Mouse (Mus musculus): ENCODE measurements around the gene Itpr1. TPM values are rescaled to one million over a fixed set of nuclear protein-coding genes. Genes with fewer than 3 reads are reported as not detected.
A peak's percentile ranks its signal among the peaks of the same experiment; 100 is the strongest.

The Itpr1 gene
- polyA plus RNA-seq (2015; fragmentation: Nextera tagmentation; extraction: Ambion mirVana) = 3.3 and 6.4 TPM in 2 replicates

DNA sequence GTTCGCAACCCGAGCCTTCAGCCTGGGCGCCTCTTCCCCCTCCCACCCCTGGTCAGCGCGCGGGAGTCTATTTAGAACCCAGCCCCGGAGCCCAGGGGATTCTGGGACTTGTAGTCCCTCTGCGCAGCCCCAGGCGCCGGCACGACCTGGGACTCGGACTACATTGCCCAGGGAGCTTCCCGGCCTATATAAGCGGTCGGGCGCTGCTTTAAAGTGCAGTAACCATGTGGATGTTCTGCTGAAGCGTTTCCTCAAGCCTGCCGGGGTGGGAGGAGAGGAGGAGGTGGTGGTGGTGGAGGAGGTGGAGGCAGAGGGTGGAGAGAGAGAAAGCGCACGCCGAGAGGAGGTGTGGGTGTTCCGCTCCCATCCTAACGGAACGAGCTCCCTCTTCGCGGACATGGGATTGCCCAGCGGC is at the start of gene Itpr1:
Gene Itpr1 (plus strand): TSS at position 216 of the 415 bp plus-strand sequence.
- peak within 1 kb of the TSS; percentile 77 for H3K4me3 ChIP-seq (replicated peaks)
- H3K27ac ChIP-seq (replicated peaks) = peak within 1 kb of the TSS; percentile 33
- peaks cover 8% of the 10 kb centered on the region; the same call in 1 of the 2 replicates for H3K27me3 ChIP-seq (replicated peaks)
- H3K9ac ChIP-seq (replicated peaks) = peak within 1 kb of the TSS; percentile 59
- H3K4me1 ChIP-seq = peaks cover 26% of the 10 kb centered on the region
- peak within 1 kb of the TSS; percentile 98 for H3K4me2 ChIP-seq
- no peaks in the 10 kb centered on the region for H3K36me3 ChIP-seq
- 2% methylated on average over 27 of the region's 27 CpGs for WGBS
- peak; percentile 100 for ATAC-seq (ENCODE audit: low FRiP score)
- no peaks in the 10 kb centered on the region for H3K9me3 ChIP-seq (replicated peaks)

GRCm38 (mm10) chr6:108164935-108165334 is 48.0 kb upstream of the Itpr1 start:
- Histone ChIP-seq H3K9me3 (replicated peaks) (no peaks in the 10 kb centered on the region), H3K4me1 (no peaks in the 10 kb centered on the region), H3K4me2 (no peak overlapping the region), H3K27ac (replicated peaks) (no peak overlapping the region), H3K9ac (replicated peaks) (no peak overlapping the region), H3K4me3 (replicated peaks) (no peak overlapping the region), H3K36me3 (no peaks in the 10 kb centered on the region), H3K27me3 (replicated peaks) (no peaks in the 10 kb centered on the region)
- no peak for ATAC-seq (ENCODE audit: low FRiP score)
- 75% methylated on average over 5 of the region's 5 CpGs for WGBS

DNA sequence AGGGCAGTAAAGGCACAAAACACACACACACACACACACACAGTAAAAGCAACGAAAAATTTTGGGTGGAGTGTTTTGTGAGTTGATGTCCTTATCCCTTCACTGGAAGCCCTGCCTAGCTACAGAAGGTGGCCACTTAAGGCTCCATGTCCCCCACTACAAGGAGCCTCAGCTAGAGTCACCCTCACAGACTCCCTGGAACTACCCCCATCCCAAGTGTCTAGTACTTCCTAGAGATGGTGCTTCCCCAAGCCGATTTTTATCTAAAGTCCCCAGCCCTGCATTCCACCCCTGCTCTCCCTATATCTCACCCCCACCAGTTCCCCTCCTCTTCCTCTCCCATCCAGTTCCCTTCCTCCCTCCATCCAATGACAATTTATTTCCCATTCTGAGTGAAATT is 47.3 kb upstream of the Itpr1 start:
- Histone ChIP-seq H3K4me2 (no peak overlapping the region), H3K4me3 (replicated peaks) (no peak overlapping the region), H3K9ac (replicated peaks) (no peak overlapping the region), H3K4me1 (no peaks in the 10 kb centered on the region), H3K27ac (replicated peaks) (no peak overlapping the region), H3K27me3 (replicated peaks) (no peaks in the 10 kb centered on the region), H3K36me3 (no peaks in the 10 kb centered on the region), H3K9me3 (replicated peaks) (no peaks in the 10 kb centered on the region)
- WGBS = 94% methylated on average over 2 of the region's 2 CpGs
- no peak for ATAC-seq (ENCODE audit: low FRiP score)

- Histone ChIP-seq H3K9me3 (replicated peaks) (no peaks in the 10 kb centered on the region), H3K27me3 (replicated peaks) (no peaks in the 10 kb centered on the region), H3K4me1 (no peaks in the 10 kb centered on the region), H3K36me3 (peaks cover 12% of the 10 kb centered on the region), H3K4me3 (replicated peaks) (no peak overlapping the region), H3K9ac (replicated peaks) (no peak overlapping the region), H3K27ac (replicated peaks) (no peak overlapping the region), H3K4me2 (no peak overlapping the region)
- WGBS = 83% methylated on average over 7 of the region's 7 CpGs
- ATAC-seq (ENCODE audit: low FRiP score) = no peak
Observed at GRCm38 (mm10) chr6:108167946-108168680, 44.8 kb upstream of the Itpr1 start.

GRCm38 (mm10) chr6:108168723-108169122 is 44.2 kb upstream of the Itpr1 start:
- H3K4me2 ChIP-seq = no peak overlapping the region
- no peak overlapping the region for H3K9ac ChIP-seq (replicated peaks)
- peaks cover 15% of the 10 kb centered on the region for H3K36me3 ChIP-seq
- no peaks in the 10 kb centered on the region for H3K4me1 ChIP-seq
- H3K9me3 ChIP-seq (replicated peaks) = no peaks in the 10 kb centered on the region
- no peak overlapping the region for H3K27ac ChIP-seq (replicated peaks)
- no peaks in the 10 kb centered on the region for H3K27me3 ChIP-seq (replicated peaks)
- ATAC-seq (ENCODE audit: low FRiP score) = no peak
- 92% methylated on average over 6 of the region's 6 CpGs for WGBS
- no peak overlapping the region for H3K4me3 ChIP-seq (replicated peaks)

GRCm38 (mm10) chr6:108169466-108169865 is 43.4 kb upstream of the Itpr1 start:
- H3K27me3 ChIP-seq (replicated peaks) = no peaks in the 10 kb centered on the region
- H3K4me3 ChIP-seq (replicated peaks) = no peak overlapping the region
- H3K9me3 ChIP-seq (replicated peaks) = no peaks in the 10 kb centered on the region
- no peaks in the 10 kb centered on the region for H3K4me1 ChIP-seq
- 98% methylated on average over 3 of the region's 3 CpGs for WGBS
- H3K27ac ChIP-seq (replicated peaks) = no peak overlapping the region
- no peak for ATAC-seq (ENCODE audit: low FRiP score)
- peaks cover 17% of the 10 kb centered on the region for H3K36me3 ChIP-seq
- no peak overlapping the region for H3K4me2 ChIP-seq
- H3K9ac ChIP-seq (replicated peaks) = no peak overlapping the region

GRCm38 (mm10) chr6:108172219-108172618 is 40.7 kb upstream of the Itpr1 start:
- no peak overlapping the region for H3K4me2 ChIP-seq
- no peak overlapping the region for H3K9ac ChIP-seq (replicated peaks)
- no peaks in the 10 kb centered on the region for H3K9me3 ChIP-seq (replicated peaks)
- peaks cover 29% of the 10 kb centered on the region for H3K36me3 ChIP-seq
- WGBS = 91% methylated on average over 1 of the region's 1 CpGs
- no peak overlapping the region for H3K4me3 ChIP-seq (replicated peaks)
- no peaks in the 10 kb centered on the region for H3K4me1 ChIP-seq
- no peak for ATAC-seq (ENCODE audit: low FRiP score)
- H3K27me3 ChIP-seq (replicated peaks) = no peaks in the 10 kb centered on the region
- H3K27ac ChIP-seq (replicated peaks) = no peak overlapping the region

GRCm38 (mm10) chr6:108174181-108174580 is 38.7 kb upstream of the Itpr1 start:
- no peak for ATAC-seq (ENCODE audit: low FRiP score)
- 95% methylated on average over 3 of the region's 3 CpGs for WGBS

GRCm38 (mm10) chr6:108179087-108179486 is 33.8 kb upstream of the Itpr1 start:
- ATAC-seq (ENCODE audit: low FRiP score) = no peak
- H3K36me3 ChIP-seq = peaks cover 14% of the 10 kb centered on the region
- no peak overlapping the region for H3K4me2 ChIP-seq
- H3K9ac ChIP-seq (replicated peaks) = no peak overlapping the region
- H3K9me3 ChIP-seq (replicated peaks) = no peaks in the 10 kb centered on the region
- H3K27me3 ChIP-seq (replicated peaks) = no peaks in the 10 kb centered on the region
- H3K27ac ChIP-seq (replicated peaks) = no peak overlapping the region
- H3K4me1 ChIP-seq = no peaks in the 10 kb centered on the region
- H3K4me3 ChIP-seq (replicated peaks) = no peak overlapping the region
- WGBS = 91% methylated on average over 2 of the region's 2 CpGs

More at GRCm38 (mm10) chr6:108174181-108174580, 38.7 kb upstream of the Itpr1 start:
- Histone ChIP-seq H3K4me1 (no peaks in the 10 kb centered on the region), H3K4me2 (no peak overlapping the region), H3K9ac (replicated peaks) (no peak overlapping the region), H3K36me3 (peaks cover 29% of the 10 kb centered on the region), H3K27me3 (replicated peaks) (no peaks in the 10 kb centered on the region), H3K9me3 (replicated peaks) (no peaks in the 10 kb centered on the region), H3K27ac (replicated peaks) (no peak overlapping the region), H3K4me3 (replicated peaks) (no peak overlapping the region)

GRCm38 (mm10) chr6:108184847-108185684 is 27.8 kb upstream of the Itpr1 start, which contains the start of gene Sumf1:
TSS of gene Sumf1 (minus strand) at chr6:108185582.
- Histone ChIP-seq H3K27me3 (replicated peaks) (no peaks in the 10 kb centered on the region), H3K4me3 (replicated peaks) (peak within 1 kb of the TSS; percentile 90), H3K36me3 (no peaks in the 10 kb centered on the region), H3K27ac (replicated peaks) (no peak within 1 kb of the TSS), H3K4me1 (peaks cover 9% of the 10 kb centered on the region), H3K4me2 (peak within 1 kb of the TSS; percentile 92), H3K9ac (replicated peaks) (peak within 1 kb of the TSS; percentile 67), H3K9me3 (replicated peaks) (no peaks in the 10 kb centered on the region)
- peak; percentile 93 for ATAC-seq (ENCODE audit: low FRiP score)
- 5% methylated on average over 49 of the region's 49 CpGs for WGBS

DNA sequence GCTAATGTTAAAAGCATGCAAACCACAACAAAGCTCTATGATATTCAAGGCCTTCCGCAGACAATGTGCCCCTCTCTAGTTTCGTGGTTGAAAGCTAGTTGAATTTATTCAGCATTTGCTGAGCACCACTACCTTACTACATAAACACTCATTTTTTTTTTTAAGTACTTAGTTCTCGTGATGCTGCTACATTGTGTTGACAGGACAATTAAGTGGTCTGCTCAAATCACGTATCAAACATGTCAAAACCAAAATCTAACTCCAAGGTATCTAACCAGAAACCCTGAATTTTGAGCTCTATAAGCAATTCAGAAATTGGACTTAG is 27.2 kb upstream of the Itpr1 start:
- Histone ChIP-seq H3K4me2 (peak overlapping the region; percentile 92), H3K27me3 (replicated peaks) (no peaks in the 10 kb centered on the region), H3K27ac (replicated peaks) (no peak overlapping the region), H3K4me1 (peaks cover 9% of the 10 kb centered on the region), H3K9me3 (replicated peaks) (no peaks in the 10 kb centered on the region), H3K4me3 (replicated peaks) (peak overlapping the region; percentile 90), H3K36me3 (no peaks in the 10 kb centered on the region), H3K9ac (replicated peaks) (peak overlapping the region; percentile 67)
- ATAC-seq (ENCODE audit: low FRiP score) = no peak; the same call in 1 of the 2 replicates
- WGBS = 20% methylated on average over 4 of the region's 4 CpGs

DNA sequence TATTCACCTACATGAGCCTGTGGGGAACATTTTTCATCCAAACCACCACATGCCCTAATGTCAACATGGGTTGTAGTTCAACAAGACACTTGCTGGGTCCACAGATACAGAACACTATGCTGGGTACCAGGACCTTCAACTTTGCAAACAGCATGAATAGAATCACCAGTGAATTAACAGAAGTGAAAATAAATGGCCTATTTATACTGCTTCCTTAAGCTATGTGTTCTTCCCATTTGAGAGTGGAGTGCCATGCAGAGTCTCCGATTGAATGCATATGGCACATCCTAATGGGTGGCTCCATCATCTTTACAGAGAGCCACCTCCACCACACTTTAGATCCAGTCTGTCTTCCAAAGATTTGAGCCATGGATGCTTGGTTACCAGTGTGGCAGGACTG is 22.2 kb upstream of the Itpr1 start:
- H3K4me3 ChIP-seq (replicated peaks) = no peak overlapping the region
- WGBS = 87% methylated on average over 1 of the region's 1 CpGs
- no peaks in the 10 kb centered on the region for H3K27me3 ChIP-seq (replicated peaks)
- no peak overlapping the region for H3K4me2 ChIP-seq
- no peaks in the 10 kb centered on the region for H3K9me3 ChIP-seq (replicated peaks)
- no peak for ATAC-seq (ENCODE audit: low FRiP score)
- no peaks in the 10 kb centered on the region for H3K4me1 ChIP-seq
- H3K9ac ChIP-seq (replicated peaks) = no peak overlapping the region
- no peak overlapping the region for H3K27ac ChIP-seq (replicated peaks)
- H3K36me3 ChIP-seq = no peaks in the 10 kb centered on the region

All from neural tube, embryonic 15.5 days (tissue).